Mouse (Mus musculus) megakaryocyte, embryonic 14.5 days (primary cell): Measurements from ENCODE around the gene Igfbp7. TPM values are rescaled to one million over a fixed set of nuclear protein-coding genes. Genes with fewer than 3 reads are reported as not detected.

Source experiments
- H3K27me3 ChIP-seq: replicated peaks from 2 replicates; pipeline ENCODE3; 2012; ENCODE audit warnings: inconsistent platforms
- H3K36me3 ChIP-seq: replicated peaks from 2 replicates; pipeline ENCODE3; 2012; ENCODE audit warnings: low read length, inconsistent platforms, mixed read lengths
- H3K4me1 ChIP-seq: 2 replicates; pipeline ENCODE4 v1.6.1; 2012; ENCODE audit warnings: inconsistent platforms
- H3K4me3 ChIP-seq: replicated peaks from 2 replicates; pipeline ENCODE3; 2012; ENCODE audit warnings: moderate library complexity, mild to moderate bottlenecking, inconsistent platforms
- H3K9me3 ChIP-seq: 2 replicates; pipeline ENCODE4 v1.6.1; 2012; ENCODE audit warnings: inconsistent platforms
- FLI1 ChIP-seq: IDR thresholded peaks from 2 replicates; pipeline ENCODE4 v1.6.1; 2012; ENCODE audit warnings: low read length, inconsistent platforms, mixed read lengths
- GATA1 ChIP-seq: IDR thresholded peaks from 3 replicates; pipeline ENCODE4 v1.6.1; 2012; ENCODE audit warnings: mixed read lengths, low read length, inconsistent platforms, borderline replicate concordance
- polyA plus RNA-seq: library from polyadenylated mRNA; stranded (reverse); fragments of >175 nt; gene quantifications from 2 replicates; pipeline ENCODE4 v1.2.3, GENCODE M21; 2012; ENCODE audit warnings: low replicate concordance; ENCODE audit not compliant: insufficient read depth

Igfbp7 gene
- polyA plus RNA-seq, 1 experiment, result 2.6 TPM

GRCm38 (mm10) chr5:77314986-77315385 lies 92.9 kb downstream of the Igfbp7 start:
- Histone ChIP-seq H3K9me3 (no peaks in the 10 kb centered on the region), H3K27me3 (no peaks in the 10 kb centered on the region), H3K4me3 (no peak overlapping the region), H3K36me3 (peaks cover 68% of the 10 kb centered on the region), H3K4me1 (peaks cover 19% of the 10 kb centered on the region)
- TF ChIP-seq FLI1 (no peak), GATA1 (no peak)

- TF ChIP-seq GATA1 (no peak), FLI1 (no peak)
- Histone ChIP-seq H3K4me3 (no peak overlapping the region), H3K27me3 (no peaks in the 10 kb centered on the region), H3K9me3 (no peaks in the 10 kb centered on the region), H3K4me1 (peaks cover 21% of the 10 kb centered on the region), H3K36me3 (peaks cover 62% of the 10 kb centered on the region)
Observed at GRCm38 (mm10) chr5:77314206-77314605, 93.6 kb downstream of the Igfbp7 start.

GRCm38 (mm10) chr5:77309924-77310772 lies 97.7 kb downstream of the Igfbp7 start, which contains the start of the genes Noa1 and Polr2b:
TSS of gene Noa1 (minus strand) at chr5:77310084.
TSS of gene Polr2b (plus strand) at chr5:77310147.
- TF ChIP-seq GATA1, result no peak
- no peak for TF ChIP-seq FLI1
- Histone ChIP-seq H3K9me3 (no peaks in the 10 kb centered on the region), H3K27me3 (no peaks in the 10 kb centered on the region), H3K4me1 (peaks cover 37% of the 10 kb centered on the region), H3K36me3 (peaks cover 47% of the 10 kb centered on the region), H3K4me3 (peak within 1 kb of the TSS; percentile 98)

GRCm38 (mm10) chr5:77309051-77309906 lies 98.6 kb downstream of the Igfbp7 start:
- no peak for TF ChIP-seq GATA1
- TF ChIP-seq FLI1, result no peak

GRCm38 (mm10) chr5:77307821-77308553 lies 99.9 kb downstream of the Igfbp7 start:
- Histone ChIP-seq H3K4me3 (peak overlapping the region; percentile 98), H3K36me3 (peaks cover 45% of the 10 kb centered on the region), H3K9me3 (no peaks in the 10 kb centered on the region), H3K4me1 (peaks cover 34% of the 10 kb centered on the region), H3K27me3 (no peaks in the 10 kb centered on the region)
- TF ChIP-seq GATA1 (no peak), FLI1 (no peak)

More at GRCm38 (mm10) chr5:77309051-77309906, 98.6 kb downstream of the Igfbp7 start:
- Histone ChIP-seq H3K27me3 (no peaks in the 10 kb centered on the region), H3K4me3 (peak overlapping the region; percentile 98), H3K36me3 (peaks cover 47% of the 10 kb centered on the region), H3K4me1 (peaks cover 37% of the 10 kb centered on the region), H3K9me3 (no peaks in the 10 kb centered on the region)

- Histone ChIP-seq H3K4me1 (peaks cover 8% of the 10 kb centered on the region), H3K4me3 (no peak overlapping the region), H3K36me3 (peaks cover 84% of the 10 kb centered on the region), H3K9me3 (no peaks in the 10 kb centered on the region), H3K27me3 (no peaks in the 10 kb centered on the region)
- TF ChIP-seq GATA1 (no peak), FLI1 (no peak)
Observed at GRCm38 (mm10) chr5:77301296-77301903, 106.4 kb downstream of the Igfbp7 start.

GRCm38 (mm10) chr5:77299486-77299885 lies 108.4 kb downstream of the Igfbp7 start:
- H3K27me3 ChIP-seq, result no peaks in the 10 kb centered on the region
- TF ChIP-seq GATA1 (no peak), FLI1 (no peak)
- no peak overlapping the region for H3K4me3 ChIP-seq
- H3K9me3 ChIP-seq, result no peaks in the 10 kb centered on the region
- H3K36me3 ChIP-seq, result peaks cover 83% of the 10 kb centered on the region
- H3K4me1 ChIP-seq, result peaks cover 8% of the 10 kb centered on the region

Other genes starting within 250 kb of the Igfbp7 start
- gene Spink2, start 196.6 kb downstream of the Igfbp7 start, polyA plus RNA-seq, result not detected in 2 replicates
- gene Rest, start 142.6 kb downstream of the Igfbp7 start, polyA plus RNA-seq, result 3.7 and 6.7 TPM in 2 replicates
- 14.4 and 14.9 TPM in 2 replicates for gene Noa1, start 98.0 kb downstream of the Igfbp7 start, polyA plus RNA-seq
- 0.39 and 1.0 TPM in 2 replicates for gene Polr2b, start 97.9 kb downstream of the Igfbp7 start, polyA plus RNA-seq